Mouse (Mus musculus): ENCODE measurements around the gene Dusp3. TPM values are rescaled to one million over a fixed set of nuclear protein-coding genes. Genes with fewer than 3 reads are reported as not detected.

Dusp3 gene
- polyA plus RNA-seq, 1 experiment from 2014 or later = 9.3 TPM

- Histone ChIP-seq H3K27me3 (peaks cover 22% of the 10 kb centered on the region), H3K36me3 (no peaks in the 10 kb centered on the region), H3K4me2 (replicated peaks) (no peak overlapping the region), H3K4me1 (peaks cover 9% of the 10 kb centered on the region; the same call in 1 of the 2 replicates), H3K9me3 (no peaks in the 10 kb centered on the region), H3K9ac (replicated peaks) (no peak overlapping the region), H3K4me3 (no peak overlapping the region), H3K27ac (replicated peaks) (no peak overlapping the region)
- 78% methylated on average over 3 of the region's 3 CpGs for WGBS
- no peak for ATAC-seq (ENCODE audit: low FRiP score, low read depth)
These were observed 14.7 kb downstream of the Dusp3 start for GRCm38 (mm10) chr11:101972097-101972496.

- Histone ChIP-seq H3K36me3 (no peaks in the 10 kb centered on the region), H3K9me3 (no peaks in the 10 kb centered on the region), H3K27ac (replicated peaks) (no peak overlapping the region), H3K4me1 (peaks cover 13% of the 10 kb centered on the region; the same call in 1 of the 2 replicates), H3K4me2 (replicated peaks) (no peak overlapping the region), H3K27me3 (peaks cover 29% of the 10 kb centered on the region), H3K9ac (replicated peaks) (no peak overlapping the region), H3K4me3 (no peak overlapping the region)
- no peak for ATAC-seq (ENCODE audit: low FRiP score, low read depth)
- 46% methylated on average over 3 of the region's 3 CpGs for WGBS
These were observed 15.4 kb downstream of the Dusp3 start for GRCm38 (mm10) chr11:101971410-101971809.

- Histone ChIP-seq H3K9me3 (no peaks in the 10 kb centered on the region), H3K36me3 (no peaks in the 10 kb centered on the region), H3K9ac (replicated peaks) (no peak overlapping the region), H3K27me3 (peaks cover 45% of the 10 kb centered on the region), H3K27ac (replicated peaks) (no peak overlapping the region), H3K4me1 (peaks cover 16% of the 10 kb centered on the region), H3K4me2 (replicated peaks) (no peak overlapping the region), H3K4me3 (no peak overlapping the region)
- ATAC-seq (ENCODE audit: low FRiP score, low read depth) = no peak
- 83% methylated on average over 13 of the region's 13 CpGs for WGBS
These were observed 17.0 kb downstream of the Dusp3 start for GRCm38 (mm10) chr11:101969835-101970234.

GRCm38 (mm10) chr11:101968791-101969190 is 18.0 kb downstream of the Dusp3 start:
- Histone ChIP-seq H3K4me3 (no peak overlapping the region), H3K9me3 (no peaks in the 10 kb centered on the region), H3K4me1 (peaks cover 24% of the 10 kb centered on the region), H3K4me2 (replicated peaks) (no peak overlapping the region), H3K27ac (replicated peaks) (no peak overlapping the region), H3K36me3 (no peaks in the 10 kb centered on the region), H3K27me3 (peaks cover 55% of the 10 kb centered on the region), H3K9ac (replicated peaks) (no peak overlapping the region)
- ATAC-seq (ENCODE audit: low FRiP score, low read depth) = no peak; the same call in 1 of the 2 replicates
- 0% methylated on average over 5 of the region's 5 CpGs for WGBS

GRCm38 (mm10) chr11:101968311-101968710 is 18.5 kb downstream of the Dusp3 start:
- Histone ChIP-seq H3K27ac (replicated peaks) (no peak overlapping the region), H3K27me3 (peaks cover 60% of the 10 kb centered on the region), H3K9me3 (no peaks in the 10 kb centered on the region), H3K9ac (replicated peaks) (no peak overlapping the region), H3K4me2 (replicated peaks) (no peak overlapping the region), H3K36me3 (no peaks in the 10 kb centered on the region), H3K4me1 (peaks cover 29% of the 10 kb centered on the region), H3K4me3 (no peak overlapping the region)
- ATAC-seq (ENCODE audit: low FRiP score, low read depth) = no peak
- 15% methylated on average over 7 of the region's 7 CpGs for WGBS

- H3K27ac ChIP-seq (replicated peaks) = no peak within 1 kb of the TSS
- WGBS = 22% methylated on average over 9 of the region's 10 CpGs
- no peak within 1 kb of the TSS for H3K4me2 ChIP-seq (replicated peaks)
- H3K27me3 ChIP-seq = peaks cover 72% of the 10 kb centered on the region
- no peaks in the 10 kb centered on the region for H3K9me3 ChIP-seq
- no peak within 1 kb of the TSS for H3K9ac ChIP-seq (replicated peaks)
- peaks cover 37% of the 10 kb centered on the region for H3K4me1 ChIP-seq
- no peaks in the 10 kb centered on the region for H3K36me3 ChIP-seq
- H3K4me3 ChIP-seq = no peak within 1 kb of the TSS
- ATAC-seq (ENCODE audit: low FRiP score, low read depth) = no peak
These were observed 19.7 kb downstream of the Dusp3 start, which contains the start of gene Sost for GRCm38 (mm10) chr11:101966965-101967614. TSS of gene Sost (minus strand) at chr11:101967015.

- no peak overlapping the region for H3K9ac ChIP-seq (replicated peaks)
- ATAC-seq (ENCODE audit: low FRiP score, low read depth) = no peak
- peaks cover 37% of the 10 kb centered on the region for H3K4me1 ChIP-seq
- H3K4me3 ChIP-seq = no peak overlapping the region
- H3K4me2 ChIP-seq (replicated peaks) = no peak overlapping the region
- H3K27ac ChIP-seq (replicated peaks) = no peak overlapping the region
- no peaks in the 10 kb centered on the region for H3K9me3 ChIP-seq
- WGBS = 3% methylated on average over 2 of the region's 2 CpGs
- no peaks in the 10 kb centered on the region for H3K36me3 ChIP-seq
- H3K27me3 ChIP-seq = peaks cover 88% of the 10 kb centered on the region
These were observed 21.3 kb downstream of the Dusp3 start for GRCm38 (mm10) chr11:101965553-101965952.

GRCm38 (mm10) chr11:101964647-101965046 is 22.2 kb downstream of the Dusp3 start:
- H3K36me3 ChIP-seq = no peaks in the 10 kb centered on the region
- H3K9ac ChIP-seq (replicated peaks) = no peak overlapping the region
- no peak overlapping the region for H3K27ac ChIP-seq (replicated peaks)
- H3K4me3 ChIP-seq = no peak overlapping the region
- WGBS = 7% methylated on average over 7 of the region's 8 CpGs
- H3K9me3 ChIP-seq = no peaks in the 10 kb centered on the region
- H3K4me1 ChIP-seq = peaks cover 37% of the 10 kb centered on the region
- H3K27me3 ChIP-seq = peaks cover 90% of the 10 kb centered on the region
- ATAC-seq (ENCODE audit: low FRiP score, low read depth) = no peak
- no peak overlapping the region for H3K4me2 ChIP-seq (replicated peaks)

- WGBS = under 1% methylated on average over 69 of the region's 78 CpGs
- H3K9ac ChIP-seq (replicated peaks) = peak overlapping the region; percentile 60
- H3K9me3 ChIP-seq = no peaks in the 10 kb centered on the region
- no peaks in the 10 kb centered on the region for H3K36me3 ChIP-seq
- H3K4me1 ChIP-seq = peaks cover 37% of the 10 kb centered on the region
- H3K4me2 ChIP-seq (replicated peaks) = peak overlapping the region; percentile 83
- no peak overlapping the region for H3K27ac ChIP-seq (replicated peaks)
- H3K27me3 ChIP-seq = peaks cover 95% of the 10 kb centered on the region
- peak; percentile 19; the same call in 1 of the 2 replicates for ATAC-seq (ENCODE audit: low FRiP score, low read depth)
- H3K4me3 ChIP-seq = peak overlapping the region; percentile 52
These were observed 23.1 kb downstream of the Dusp3 start for GRCm38 (mm10) chr11:101963473-101964291.

- Histone ChIP-seq H3K4me3 (peak overlapping the region; percentile 52), H3K4me2 (replicated peaks) (peak overlapping the region; percentile 83), H3K4me1 (peaks cover 32% of the 10 kb centered on the region), H3K9ac (replicated peaks) (no peak overlapping the region), H3K27me3 (peaks cover 95% of the 10 kb centered on the region), H3K9me3 (no peaks in the 10 kb centered on the region), H3K27ac (replicated peaks) (no peak overlapping the region), H3K36me3 (no peaks in the 10 kb centered on the region)
- 2% methylated on average over 11 of the region's 11 CpGs for WGBS
- ATAC-seq (ENCODE audit: low FRiP score, low read depth) = no peak
These were observed 23.8 kb downstream of the Dusp3 start for GRCm38 (mm10) chr11:101963043-101963442.

GRCm38 (mm10) chr11:101957476-101957875 is 29.3 kb downstream of the Dusp3 start:
- no peak overlapping the region for H3K27ac ChIP-seq (replicated peaks)
- WGBS = 78% methylated on average over 5 of the region's 5 CpGs

GRCm38 (mm10) chr11:101953441-101953840 is 33.4 kb downstream of the Dusp3 start:
- ATAC-seq (ENCODE audit: low FRiP score, low read depth) = no peak
- WGBS = 84% methylated on average over 4 of the region's 4 CpGs
- Histone ChIP-seq H3K27me3 (peaks cover 83% of the 10 kb centered on the region), H3K4me1 (peaks cover 10% of the 10 kb centered on the region), H3K9me3 (no peaks in the 10 kb centered on the region), H3K9ac (replicated peaks) (no peak overlapping the region), H3K4me3 (no peak overlapping the region), H3K27ac (replicated peaks) (no peak overlapping the region), H3K4me2 (replicated peaks) (0 out of 2 replicates have a peak overlapping the region, but pooled peaks have one; percentile 22), H3K36me3 (no peaks in the 10 kb centered on the region)

More at GRCm38 (mm10) chr11:101957476-101957875, 29.3 kb downstream of the Dusp3 start:
- H3K4me3 ChIP-seq = no peak overlapping the region
- H3K9ac ChIP-seq (replicated peaks) = no peak overlapping the region
- no peaks in the 10 kb centered on the region for H3K36me3 ChIP-seq
- no peak overlapping the region for H3K4me2 ChIP-seq (replicated peaks)
- H3K9me3 ChIP-seq = no peaks in the 10 kb centered on the region
- no peak for ATAC-seq (ENCODE audit: low FRiP score, low read depth)
- H3K27me3 ChIP-seq = peaks cover 90% of the 10 kb centered on the region
- H3K4me1 ChIP-seq = peaks cover 9% of the 10 kb centered on the region

All from midbrain, embryonic 12.5 days (tissue).